27 mouse cellular contexts compared by ENCODE assay signal in the genomic region with DNA sequence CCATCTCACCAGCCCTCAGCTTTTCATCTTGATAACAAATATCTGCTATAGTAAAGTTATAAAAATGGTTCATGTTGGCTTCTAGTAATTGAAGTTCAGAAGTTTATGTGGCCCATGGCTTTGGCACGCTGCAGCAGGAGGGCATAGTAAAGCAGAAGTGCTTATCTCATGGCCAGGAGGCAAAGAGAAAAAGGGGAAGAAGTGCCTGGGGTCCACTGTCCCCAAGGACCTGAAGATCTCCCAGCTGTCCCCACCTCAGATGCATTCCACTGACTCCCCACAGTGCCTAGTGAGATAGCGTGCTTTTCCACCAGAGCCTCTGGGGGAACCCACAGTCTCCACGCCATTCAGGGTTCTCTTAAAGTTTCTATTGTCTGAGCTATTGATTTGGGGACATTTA. TPM values are rescaled to one million over a fixed set of nuclear protein-coding genes. Genes with fewer than 3 reads are reported as not detected.
DNase-seq lines count a peak whose midpoint lies in the region; ATAC-seq and TF ChIP-seq lines count a peak whose summit lies in the region.
"Had no signal": no experiment of that assay in that cellular context is flagged by ENCODE, and none has a peak within 500 bp of the region (broad histone marks: within the 10 kb centered on the region; RNA-seq: fewer than 3 reads in every experiment).

No protein-coding gene starts in this region.

- H3K4me1 ChIP-seq in heart, embryonic 10.5 days: peaks cover 4% of the 10 kb centered on the region; the same call in 1 of the 2 replicates
- peaks cover 15% of the 10 kb centered on the region for H3K4me1 ChIP-seq in G1E (ENCODE audit: insufficient read depth, low read depth, low read length)
- no peaks in the 10 kb centered on the region for H3K4me1 ChIP-seq in cerebellum, adult 2 months (ENCODE audit: control insufficient read depth, insufficient read depth, low read length)
- H3K4me1 ChIP-seq: heart, embryonic 12.5 days; limb, embryonic 10.5 days; limb, embryonic 15.5 days; midbrain, embryonic 12.5 days; stomach, embryonic 15.5 days had no signal

- no peaks in the 10 kb centered on the region for H3K27me3 ChIP-seq in heart, embryonic 10.5 days (ENCODE audit: insufficient read depth, poor library complexity, severe bottlenecking)
- peaks cover 26% of the 10 kb centered on the region for H3K27me3 ChIP-seq in G1E (ENCODE audit: insufficient read depth, low read length)
- H3K27me3 ChIP-seq in cerebellum, adult 2 months (ENCODE audit: control insufficient read depth, insufficient read depth, low read length): no peaks in the 10 kb centered on the region
- H3K27me3 ChIP-seq: heart, embryonic 12.5 days; kidney, embryonic 15.5 days; limb, embryonic 15.5 days; midbrain, embryonic 12.5 days; Patski; stomach, embryonic 15.5 days had no signal

- WGBS in heart, embryonic 10.5 days: 80% methylated on average over 3 of the region's 3 CpGs
- WGBS in cerebellum, adult 2 months: 92% methylated on average over 3 of the region's 3 CpGs

- DNase-seq in heart, adult 11 months: peak; percentile 80
- DNase-seq in heart, embryonic 10.5 days (ENCODE audit: low spot score): no peak
- DNase-seq in G1E (ENCODE audit: low spot score): peak; percentile 34
- no peak for DNase-seq in cerebellum, adult 2 months
- no peak for DNase-seq in right cerebral cortex, postnatal 4 days
- DNase-seq: adrenal gland, postnatal 14 days; cerebellum, adult 11-12 months; cerebellum, postnatal 14 days; gastrocnemius, postnatal 14 days; heart, adult 18-20 months; lung, embryonic 14.5 days; lung, postnatal 14 days had no signal

- H3K27ac ChIP-seq in heart, embryonic 10.5 days: no peak overlapping the region
- H3K27ac ChIP-seq in cerebellum, adult 2 months (ENCODE audit: insufficient read depth, low read length): no peak overlapping the region
- H3K27ac ChIP-seq: hindbrain, embryonic 10.5 days; kidney, embryonic 15.5 days; layer of hippocampus, adult 2 months; limb, embryonic 10.5 days; limb, embryonic 15.5 days; liver, embryonic 14.5 days; midbrain, embryonic 12.5 days; stomach, embryonic 15.5 days had no signal

- TF ChIP-seq POLR2A in cerebellum, adult 2 months (IDR thresholded peaks at IDR 0.05; ENCODE audit: borderline replicate concordance, insufficient read depth, low read length): no peak

- peak; percentile 28; the same call in 1 of the 2 replicates for ATAC-seq in G1E (ENCODE audit: extremely low read depth, insufficient number of reproducible peaks, low FRiP score, poor library complexity, severe bottlenecking)
- ATAC-seq in hematopoietic stem cell, adult 5-6 weeks (replicated peaks in 1 of 2; ENCODE audit: insufficient read depth in 1 of 2, low FRiP score in 2 of 2, low TSS enrichment in 1 of 2, low read depth in 1 of 2, poor library complexity in 2 of 2, severe bottlenecking in 2 of 2): peak; percentile 88 to 89
- ATAC-seq in neutrophil, adult 5-6 weeks (ENCODE audit: extremely low read depth, insufficient number of reproducible peaks, low FRiP score, poor library complexity, severe bottlenecking): peak; percentile 74; the same call in 1 of the 2 replicates
- no peak for ATAC-seq in erythroblast, adult 5-6 weeks (replicated peaks; ENCODE audit: low FRiP score, poor library complexity, severe bottlenecking)
- ATAC-seq: forebrain, embryonic 14.5 days; hindbrain, embryonic 16.5 days; Patski had no signal

- no peak for TF ChIP-seq CTCF in G1E (IDR thresholded peaks at IDR 0.05; ENCODE audit: low read depth, low read length)
- TF ChIP-seq CTCF in cerebellum, adult 2 months (IDR thresholded peaks at IDR 0.05; ENCODE audit: borderline replicate concordance, insufficient read depth, low read depth, low read length): no peak

- no peaks in the 10 kb centered on the region for H3K9me3 ChIP-seq in heart, embryonic 10.5 days
- no peaks in the 10 kb centered on the region for H3K9me3 ChIP-seq in G1E (replicated peaks)
- H3K9me3 ChIP-seq: hindbrain, embryonic 10.5 days; kidney, embryonic 15.5 days; limb, embryonic 10.5 days; limb, embryonic 15.5 days; midbrain, embryonic 12.5 days; stomach, embryonic 15.5 days had no signal

- no peaks in the 10 kb centered on the region for H3K36me3 ChIP-seq in heart, embryonic 10.5 days
- no peaks in the 10 kb centered on the region for H3K36me3 ChIP-seq in G1E (replicated peaks)
- H3K36me3 ChIP-seq: heart, embryonic 12.5 days; hindbrain, embryonic 10.5 days; kidney, embryonic 15.5 days; limb, embryonic 10.5 days; limb, embryonic 15.5 days; midbrain, embryonic 12.5 days; stomach, embryonic 15.5 days had no signal

- H3K4me3 ChIP-seq in heart, embryonic 10.5 days: no peak overlapping the region
- H3K4me3 ChIP-seq in G1E (ENCODE audit: low read depth, low read length): no peak overlapping the region
- no peak overlapping the region for H3K4me3 ChIP-seq in cerebellum, adult 2 months (replicated peaks; ENCODE audit: insufficient read depth, low read depth, low read length)
- H3K4me3 ChIP-seq: heart, embryonic 12.5 days; hindbrain, embryonic 10.5 days; kidney, embryonic 15.5 days; layer of hippocampus, adult 2 months; limb, embryonic 10.5 days; limb, embryonic 15.5 days; midbrain, embryonic 12.5 days; stomach, embryonic 15.5 days had no signal

RNA-seq across cellular contexts. Expression of a gene that starts 6.7 kb away (rescaled TPM):
- 13.0 and 14.1 TPM in 2 replicates for polyA plus RNA-seq in heart, embryonic 10.5 days (2016; fragmentation: Nextera tagmentation; extraction: Ambion mirVana)
- total RNA-seq in G1E (2014; fragmentation: Nextera tagmentation) (14.2 and 20.5 TPM in 2 replicates), G1E (2017) (15.7 and 18.2 TPM in 2 replicates)
- 1.6 and 1.9 TPM in 2 replicates for polyA plus RNA-seq in G1E (2012)
- total RNA-seq in hematopoietic stem cell, adult 5-6 weeks (2017): 19.3 and 22.6 TPM in 2 replicates
- total RNA-seq in neutrophil, adult 5-6 weeks (2017): 47.0 and 53.9 TPM in 2 replicates
- 22.3 and 23.3 TPM in 2 replicates for polyA plus RNA-seq in cerebellum, adult 2 months (2012; rRNA removed)
- 4.6 and 6.3 TPM in 2 replicates for total RNA-seq in erythroblast, adult 5-6 weeks (2015; ENCODE audit: low replicate concordance)
- total RNA-seq in erythroblast, adult 5-6 weeks (2017; ENCODE audit: low replicate concordance): 8.4 and 18.4 TPM in 2 replicates

Comparison
In these comparisons a context has a peak if more than half of its experiments do, and no peak if none do; other contexts are left out.
1. DNase-seq: peak in heart, adult 11 months (single experiment) and G1E (single experiment); none in heart, embryonic 10.5 days (single experiment), cerebellum, adult 2 months (0 of 2) and right cerebral cortex, postnatal 4 days (single experiment).